Mouse (Mus musculus) CD8-positive naive resting alpha-beta T cell, adult 57 days (primary cell): ENCODE results near the gene Cd40lg. TPM values are rescaled to one million over a fixed set of nuclear protein-coding genes. Genes with fewer than 3 reads are reported as not detected.

Source experiments
- total RNA-seq: library from RNA; stranded (reverse); gene quantifications from one replicate; pipeline ENCODE4 v1.2.4, GENCODE M21; 2023

The Cd40lg gene
- 2.6 TPM for total RNA-seq

GRCm38 (mm10) chrX:57211876-57212275 is at the start of gene Cd40lg:
Gene Cd40lg (plus strand): TSS chrX:57212143.

Other genes starting within 250 kb of the Cd40lg start
- not detected for gene Brs3, start 169.1 kb upstream of the Cd40lg start, total RNA-seq
- gene Htatsf1, start 158.6 kb upstream of the Cd40lg start, total RNA-seq, result 45.1 TPM
- not detected for gene Vgll1, start 124.0 kb upstream of the Cd40lg start, total RNA-seq
- gene Arhgef6, start 126.6 kb downstream of the Cd40lg start, total RNA-seq, result 75.8 TPM
- gene Rbmx, start 180.9 kb downstream of the Cd40lg start, total RNA-seq, result 71.2 TPM
- gene Gm364, start 197.0 kb downstream of the Cd40lg start, total RNA-seq, result not detected